Mouse (Mus musculus): ENCODE measurements around the gene Anxa6. TPM values are rescaled to one million over a fixed set of nuclear protein-coding genes. Genes with fewer than 3 reads are reported as not detected.
A peak's percentile ranks its signal among the peaks of the same experiment; 100 is the strongest.

Anxa6 gene
- polyA plus RNA-seq (2014; fragmentation: Nextera tagmentation; extraction: Ambion mirVana) = 42.3 and 106 TPM in 2 replicates

DNA sequence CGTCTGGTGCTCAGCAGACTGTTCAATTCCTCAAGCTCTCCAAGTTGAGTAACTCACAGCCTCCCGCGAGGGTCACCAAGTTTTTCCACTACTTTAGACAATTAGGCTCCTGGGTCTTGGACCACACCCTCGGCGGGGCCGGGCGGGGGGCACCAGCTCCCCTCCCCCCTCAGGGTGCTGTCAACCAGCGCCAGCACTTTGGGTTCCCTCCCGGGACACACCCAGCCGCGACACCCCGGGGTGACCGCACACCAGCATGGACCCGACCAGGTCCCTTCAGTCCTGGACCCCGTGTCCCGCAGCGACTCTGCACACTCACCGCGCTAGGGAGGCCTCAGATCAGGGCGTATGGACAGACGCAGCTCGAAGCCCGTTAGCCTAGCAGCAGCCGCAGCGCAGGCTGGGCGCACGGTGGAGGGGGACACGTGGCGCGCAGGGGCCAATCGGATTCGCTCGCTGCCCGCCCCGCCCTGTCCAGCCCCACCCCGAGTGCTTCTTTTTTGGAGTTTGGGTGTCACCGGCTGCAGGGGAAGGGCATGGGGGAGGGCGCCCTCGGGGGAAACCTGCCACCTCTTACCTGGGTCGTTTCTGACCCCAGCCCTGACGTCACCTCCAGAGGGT lies at the start of gene Anxa6:
Gene Anxa6 (minus strand): TSS at position 406 of the 621 bp plus-strand sequence.
- H3K9me3 ChIP-seq (ENCODE audit: control insufficient read depth, low read length) = no peaks in the 10 kb centered on the region
- no peaks in the 10 kb centered on the region; the same call in none of the 2 replicates for H3K27me3 ChIP-seq (ENCODE audit: control insufficient read depth, insufficient read depth, low read length)
- H3K4me3 ChIP-seq (ENCODE audit: low read depth, low read length) = peak within 1 kb of the TSS; percentile 54
- peak within 1 kb of the TSS; percentile 60 for H3K9ac ChIP-seq (replicated peaks; ENCODE audit: low read depth, low read length)
- ATAC-seq (ENCODE audit: low read depth) = peak; percentile 94
- under 1% methylated on average over 41 of the region's 41 CpGs for WGBS
- H3K4me2 ChIP-seq (ENCODE audit: low read depth, low read length) = peak within 1 kb of the TSS; percentile 96
- no peak within 1 kb of the TSS; the same call in 1 of the 2 replicates for H3K27ac ChIP-seq (ENCODE audit: low read depth, low read length)
- H3K36me3 ChIP-seq (ENCODE audit: control insufficient read depth, insufficient read depth, low read length) = no peaks in the 10 kb centered on the region
- H3K4me1 ChIP-seq (ENCODE audit: control insufficient read depth, insufficient read depth, low read length) = 0 out of 2 replicates have a peak, but pooled peaks cover 6% of the 10 kb centered on the region

DNA sequence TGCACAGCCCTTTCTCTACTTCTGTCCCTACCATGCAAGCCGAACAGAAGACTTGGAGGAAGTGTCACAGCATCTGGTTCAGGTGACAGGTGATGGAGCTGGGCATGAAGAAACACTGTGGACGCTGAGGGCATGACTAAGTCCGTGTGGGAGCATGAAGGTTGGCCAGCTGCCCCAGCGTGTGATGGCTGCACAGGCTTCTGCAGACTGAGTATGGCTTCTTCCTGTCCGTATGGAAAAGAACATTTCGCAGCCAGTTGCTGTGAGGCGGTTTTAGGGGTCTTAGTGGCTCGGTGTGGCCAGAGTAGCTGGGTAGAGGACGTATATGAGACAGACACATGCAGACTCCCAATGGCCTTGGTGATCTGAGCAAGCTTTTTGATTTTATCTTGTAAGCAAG lies 48.0 kb upstream of the Anxa6 start:
- no peak overlapping the region for H3K4me2 ChIP-seq (ENCODE audit: low read depth, low read length)
- no peak for ATAC-seq (ENCODE audit: low read depth)
- 95% methylated on average over 9 of the region's 9 CpGs for WGBS
- no peaks in the 10 kb centered on the region for H3K27me3 ChIP-seq (ENCODE audit: control insufficient read depth, insufficient read depth, low read length)
- H3K27ac ChIP-seq (ENCODE audit: low read depth, low read length) = no peak overlapping the region
- peaks cover 5% of the 10 kb centered on the region; the same call in 1 of the 2 replicates for H3K4me1 ChIP-seq (ENCODE audit: control insufficient read depth, insufficient read depth, low read length)
- no peaks in the 10 kb centered on the region for H3K36me3 ChIP-seq (ENCODE audit: control insufficient read depth, insufficient read depth, low read length)
- no peak overlapping the region for H3K4me3 ChIP-seq (ENCODE audit: low read depth, low read length)
- H3K9me3 ChIP-seq (ENCODE audit: control insufficient read depth, low read length) = no peaks in the 10 kb centered on the region
- H3K9ac ChIP-seq (replicated peaks; ENCODE audit: low read depth, low read length) = no peak overlapping the region

DNA sequence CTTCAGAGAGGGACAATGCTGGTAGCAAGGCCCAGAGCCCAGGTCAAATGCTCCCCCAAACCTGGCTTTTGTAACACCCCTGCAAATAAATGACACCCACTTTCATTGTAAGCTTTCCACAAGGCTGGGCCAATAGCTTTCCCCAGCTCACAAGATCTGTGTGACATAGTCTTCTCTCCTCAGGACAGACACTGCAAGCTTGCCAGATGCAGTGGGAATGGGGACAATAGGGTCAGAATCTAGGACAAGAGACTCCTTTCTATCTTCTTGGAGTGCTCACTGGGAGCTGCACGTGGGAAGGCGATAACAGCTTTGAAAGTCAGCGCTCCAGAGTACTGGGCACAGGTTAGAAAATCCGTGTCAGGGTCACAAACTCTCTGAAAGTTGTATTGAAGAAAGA lies 45.9 kb upstream of the Anxa6 start:
- H3K4me1 ChIP-seq (ENCODE audit: control insufficient read depth, insufficient read depth, low read length) = peaks cover 5% of the 10 kb centered on the region; the same call in 1 of the 2 replicates
- no peak overlapping the region for H3K9ac ChIP-seq (replicated peaks; ENCODE audit: low read depth, low read length)
- no peaks in the 10 kb centered on the region for H3K27me3 ChIP-seq (ENCODE audit: control insufficient read depth, insufficient read depth, low read length)
- WGBS = 67% methylated on average over 4 of the region's 4 CpGs
- H3K4me3 ChIP-seq (ENCODE audit: low read depth, low read length) = no peak overlapping the region
- no peak for ATAC-seq (ENCODE audit: low read depth)
- H3K36me3 ChIP-seq (ENCODE audit: control insufficient read depth, insufficient read depth, low read length) = no peaks in the 10 kb centered on the region
- no peak overlapping the region for H3K27ac ChIP-seq (ENCODE audit: low read depth, low read length)
- no peak overlapping the region for H3K4me2 ChIP-seq (ENCODE audit: low read depth, low read length)
- H3K9me3 ChIP-seq (ENCODE audit: control insufficient read depth, low read length) = no peaks in the 10 kb centered on the region

DNA sequence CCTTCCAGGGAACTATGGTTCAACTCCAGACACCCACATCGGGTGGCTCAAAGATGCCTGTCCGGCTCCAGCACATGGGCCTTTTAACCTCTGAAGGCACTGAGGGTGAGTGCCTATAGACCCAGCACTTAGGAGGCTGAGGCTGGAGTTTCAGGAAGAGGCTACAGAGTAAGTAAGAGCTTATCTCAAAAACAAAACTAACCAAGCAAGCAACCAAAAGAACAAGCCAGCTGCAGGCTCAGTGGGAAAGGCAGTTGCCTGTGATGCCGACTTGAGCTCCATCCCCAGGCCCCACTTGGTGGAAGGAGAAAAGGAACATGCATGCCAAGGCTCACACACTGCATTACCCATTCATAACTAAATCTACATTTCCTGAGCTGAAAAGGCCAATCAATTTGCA lies 45.3 kb upstream of the Anxa6 start:
- Histone ChIP-seq H3K27ac (ENCODE audit: low read depth, low read length) (no peak overlapping the region), H3K9me3 (ENCODE audit: control insufficient read depth, low read length) (no peaks in the 10 kb centered on the region), H3K9ac (replicated peaks; ENCODE audit: low read depth, low read length) (no peak overlapping the region), H3K4me1 (ENCODE audit: control insufficient read depth, insufficient read depth, low read length) (peaks cover 5% of the 10 kb centered on the region; the same call in 1 of the 2 replicates), H3K27me3 (ENCODE audit: control insufficient read depth, insufficient read depth, low read length) (no peaks in the 10 kb centered on the region), H3K4me3 (ENCODE audit: low read depth, low read length) (no peak overlapping the region), H3K36me3 (ENCODE audit: control insufficient read depth, insufficient read depth, low read length) (no peaks in the 10 kb centered on the region), H3K4me2 (ENCODE audit: low read depth, low read length) (peak overlapping the region; percentile 83; the same call in 1 of the 2 replicates)
- 51% methylated on average over 3 of the region's 3 CpGs for WGBS
- ATAC-seq (ENCODE audit: low read depth) = no peak

DNA sequence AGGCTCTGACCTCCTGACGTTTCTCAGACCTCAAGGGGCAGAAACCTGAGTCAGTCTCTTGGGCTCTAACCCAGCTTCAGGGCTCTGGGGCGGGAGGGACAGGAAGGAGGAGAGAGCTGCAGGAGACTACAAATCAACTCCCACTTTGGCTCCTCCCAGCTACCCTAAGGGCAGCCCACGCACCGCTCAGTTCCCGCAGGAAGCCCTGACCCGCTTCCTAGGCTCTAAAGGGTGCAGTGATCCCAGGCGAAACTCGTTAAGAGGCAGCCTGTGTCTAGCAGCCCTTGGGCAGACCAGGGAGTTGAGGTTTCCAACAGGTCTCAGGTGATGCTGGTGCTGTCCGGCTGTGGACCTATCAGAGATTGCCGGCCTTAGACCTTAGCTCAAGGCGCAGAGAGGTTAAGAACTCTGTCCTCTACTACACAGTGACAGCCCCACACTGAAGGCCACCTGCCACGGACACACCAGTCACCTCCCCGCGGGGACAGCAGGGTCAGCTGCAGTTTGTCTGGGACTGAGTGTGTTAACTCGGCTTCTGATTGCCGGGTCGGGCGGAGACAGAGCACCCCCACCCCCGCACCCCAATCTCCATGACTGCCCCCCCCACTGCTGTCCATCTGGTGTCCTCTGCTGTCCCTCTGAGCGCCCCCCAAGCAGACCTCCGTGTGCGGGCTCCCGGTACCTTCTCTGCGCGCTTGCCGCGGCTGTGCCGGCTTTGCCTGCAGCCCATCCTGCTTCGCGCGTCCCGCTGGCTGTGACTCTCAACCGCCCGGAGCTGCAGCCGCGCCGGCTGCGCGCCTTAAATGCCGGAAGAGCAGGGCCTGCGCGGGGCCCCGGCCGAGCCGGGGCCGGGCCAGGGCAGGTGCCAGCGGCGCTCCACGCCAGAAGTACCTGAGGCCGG lies 44.3 kb upstream of the Anxa6 start, which contains the start of gene Ccdc69:
Gene Ccdc69 (minus strand): TSS at position 801 of the 901 bp plus-strand sequence.
- H3K4me1 ChIP-seq (ENCODE audit: control insufficient read depth, insufficient read depth, low read length) = peaks cover 5% of the 10 kb centered on the region; the same call in 1 of the 2 replicates
- peak within 1 kb of the TSS; percentile 51 for H3K9ac ChIP-seq (replicated peaks; ENCODE audit: low read depth, low read length)
- 1% methylated on average over 50 of the region's 50 CpGs for WGBS
- no peaks in the 10 kb centered on the region for H3K36me3 ChIP-seq (ENCODE audit: control insufficient read depth, insufficient read depth, low read length)
- peak within 1 kb of the TSS; percentile 83 for H3K4me2 ChIP-seq (ENCODE audit: low read depth, low read length)
- ATAC-seq (ENCODE audit: low read depth) = peak; percentile 72
- H3K27ac ChIP-seq (ENCODE audit: low read depth, low read length) = no peak within 1 kb of the TSS
- H3K9me3 ChIP-seq (ENCODE audit: control insufficient read depth, low read length) = no peaks in the 10 kb centered on the region
- H3K4me3 ChIP-seq (ENCODE audit: low read depth, low read length) = peak within 1 kb of the TSS; percentile 33
- no peaks in the 10 kb centered on the region for H3K27me3 ChIP-seq (ENCODE audit: control insufficient read depth, insufficient read depth, low read length)

DNA sequence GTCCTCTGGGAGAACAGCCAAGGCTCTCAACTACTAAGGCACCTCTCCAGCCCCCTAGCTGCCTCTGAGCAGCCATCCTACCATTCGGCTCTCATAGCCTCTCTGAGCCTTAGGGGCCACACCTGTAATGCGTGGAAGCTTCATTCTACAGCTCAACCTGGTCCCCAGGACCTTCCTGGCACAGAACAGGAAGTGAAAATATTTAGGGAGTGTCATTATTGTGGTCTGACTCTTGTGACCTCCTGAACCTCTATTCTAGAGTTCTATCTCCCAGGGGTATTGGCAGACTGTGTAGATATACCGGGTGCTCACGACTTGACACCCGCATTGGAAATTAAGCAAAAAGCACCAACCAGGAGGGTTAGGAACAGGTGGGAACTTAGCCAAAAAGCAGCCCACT lies 43.0 kb upstream of the Anxa6 start:
- Histone ChIP-seq H3K36me3 (ENCODE audit: control insufficient read depth, insufficient read depth, low read length) (no peaks in the 10 kb centered on the region), H3K27ac (ENCODE audit: low read depth, low read length) (no peak overlapping the region), H3K9me3 (ENCODE audit: control insufficient read depth, low read length) (no peaks in the 10 kb centered on the region), H3K9ac (replicated peaks; ENCODE audit: low read depth, low read length) (no peak overlapping the region), H3K27me3 (ENCODE audit: control insufficient read depth, insufficient read depth, low read length) (no peaks in the 10 kb centered on the region), H3K4me3 (ENCODE audit: low read depth, low read length) (no peak overlapping the region), H3K4me1 (ENCODE audit: control insufficient read depth, insufficient read depth, low read length) (peaks cover 5% of the 10 kb centered on the region; the same call in 1 of the 2 replicates), H3K4me2 (ENCODE audit: low read depth, low read length) (no peak overlapping the region)
- WGBS = 91% methylated on average over 5 of the region's 5 CpGs
- ATAC-seq (ENCODE audit: low read depth) = no peak

DNA sequence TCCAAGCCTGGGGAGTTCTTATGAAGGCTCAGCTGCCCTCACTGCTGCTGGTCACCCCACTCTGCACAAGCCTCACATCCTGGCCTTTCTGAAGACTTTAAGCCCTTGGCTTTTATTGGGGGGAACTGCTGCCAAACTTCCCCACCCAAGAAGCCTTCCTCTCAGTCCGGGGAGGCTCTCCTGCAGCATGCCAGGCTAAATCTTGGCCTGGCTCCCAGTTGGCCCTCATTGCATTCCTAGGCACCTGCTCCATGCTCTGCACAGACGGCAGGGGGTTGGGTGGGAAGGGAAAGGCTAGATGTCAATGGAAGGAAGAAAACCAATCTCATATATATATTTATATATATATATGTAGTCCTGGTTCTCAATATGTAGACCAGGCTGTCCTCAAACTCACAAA lies 42.4 kb upstream of the Anxa6 start:
- ATAC-seq (ENCODE audit: low read depth) = no peak
- Histone ChIP-seq H3K4me2 (ENCODE audit: low read depth, low read length) (no peak overlapping the region), H3K36me3 (ENCODE audit: control insufficient read depth, insufficient read depth, low read length) (no peaks in the 10 kb centered on the region), H3K9me3 (ENCODE audit: control insufficient read depth, low read length) (no peaks in the 10 kb centered on the region), H3K4me3 (ENCODE audit: low read depth, low read length) (no peak overlapping the region), H3K4me1 (ENCODE audit: control insufficient read depth, insufficient read depth, low read length) (peaks cover 5% of the 10 kb centered on the region; the same call in 1 of the 2 replicates), H3K9ac (replicated peaks; ENCODE audit: low read depth, low read length) (no peak overlapping the region), H3K27me3 (ENCODE audit: control insufficient read depth, insufficient read depth, low read length) (no peaks in the 10 kb centered on the region), H3K27ac (ENCODE audit: low read depth, low read length) (no peak overlapping the region)
- WGBS = 59% methylated on average over 2 of the region's 2 CpGs

DNA sequence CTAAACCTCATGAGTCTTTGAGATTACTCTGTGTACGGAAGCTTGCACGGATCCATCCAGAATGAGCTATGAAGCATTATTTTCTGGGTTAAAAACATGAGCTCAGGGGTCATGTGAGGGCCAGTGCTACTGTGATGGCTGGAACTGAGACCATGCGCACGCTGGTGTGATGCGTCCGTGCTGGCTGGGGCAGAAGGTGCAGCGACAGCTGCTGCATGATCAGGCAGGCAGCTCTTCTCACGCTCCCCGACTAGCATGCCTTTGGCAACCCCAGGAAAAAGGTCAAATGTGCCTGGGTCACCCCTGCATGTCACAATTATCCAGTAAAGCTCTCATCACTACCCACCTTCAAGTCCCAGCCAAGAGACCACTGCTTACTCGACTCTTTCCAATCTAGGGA lies 39.9 kb upstream of the Anxa6 start:
- Histone ChIP-seq H3K27me3 (ENCODE audit: control insufficient read depth, insufficient read depth, low read length) (no peaks in the 10 kb centered on the region), H3K27ac (ENCODE audit: low read depth, low read length) (no peak overlapping the region), H3K4me3 (ENCODE audit: low read depth, low read length) (no peak overlapping the region), H3K9ac (replicated peaks; ENCODE audit: low read depth, low read length) (no peak overlapping the region), H3K36me3 (ENCODE audit: control insufficient read depth, insufficient read depth, low read length) (no peaks in the 10 kb centered on the region), H3K4me1 (ENCODE audit: control insufficient read depth, insufficient read depth, low read length) (peaks cover 3% of the 10 kb centered on the region; the same call in 1 of the 2 replicates), H3K9me3 (ENCODE audit: control insufficient read depth, low read length) (no peaks in the 10 kb centered on the region), H3K4me2 (ENCODE audit: low read depth, low read length) (no peak overlapping the region)
- 82% methylated on average over 10 of the region's 10 CpGs for WGBS
- ATAC-seq (ENCODE audit: low read depth) = no peak

DNA sequence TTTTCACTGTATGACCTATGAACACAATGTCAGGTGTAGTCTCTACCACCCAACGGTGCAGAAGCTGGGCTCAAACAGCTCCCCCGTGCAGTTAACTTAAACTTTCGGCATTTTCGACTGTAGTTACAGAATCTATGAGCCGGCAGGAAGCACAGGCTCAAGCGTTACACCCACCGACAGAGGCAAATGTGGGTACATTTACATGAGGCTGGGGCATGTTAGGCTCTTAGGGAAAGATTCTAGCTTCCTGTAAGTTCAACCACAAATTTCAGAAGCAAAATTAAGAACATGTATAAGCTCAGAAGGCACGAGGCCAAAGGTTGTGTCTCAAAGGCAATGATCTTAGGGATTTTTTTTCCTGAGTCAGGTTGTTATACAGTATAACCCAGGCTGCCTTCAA lies 39.2 kb upstream of the Anxa6 start:
- H3K9ac ChIP-seq (replicated peaks; ENCODE audit: low read depth, low read length) = no peak overlapping the region
- no peak overlapping the region for H3K4me2 ChIP-seq (ENCODE audit: low read depth, low read length)
- 89% methylated on average over 8 of the region's 8 CpGs for WGBS
- H3K27ac ChIP-seq (ENCODE audit: low read depth, low read length) = no peak overlapping the region
- no peak for ATAC-seq (ENCODE audit: low read depth)
- H3K4me1 ChIP-seq (ENCODE audit: control insufficient read depth, insufficient read depth, low read length) = no peaks in the 10 kb centered on the region
- H3K27me3 ChIP-seq (ENCODE audit: control insufficient read depth, insufficient read depth, low read length) = no peaks in the 10 kb centered on the region
- no peaks in the 10 kb centered on the region for H3K36me3 ChIP-seq (ENCODE audit: control insufficient read depth, insufficient read depth, low read length)
- H3K9me3 ChIP-seq (ENCODE audit: control insufficient read depth, low read length) = no peaks in the 10 kb centered on the region
- no peak overlapping the region for H3K4me3 ChIP-seq (ENCODE audit: low read depth, low read length)
